Mouse (Mus musculus): ENCODE results near the gene Tkt. TPM values are rescaled to one million over a fixed set of nuclear protein-coding genes. Genes with fewer than 3 reads are reported as not detected.

The Tkt gene
- polyA plus RNA-seq, 1 experiment from 2014 or later, result 154 TPM

GRCm38 (mm10) chr14:30586780-30587461, 38.8 kb downstream of the Tkt start:
- 33% methylated on average over 7 of the region's 7 CpGs for WGBS
- DNase-seq (ENCODE audit: low spot score), result peak; percentile 86

GRCm38 (mm10) chr14:30590041-30590645, 42.0 kb downstream of the Tkt start:
- no peaks in the 10 kb centered on the region for H3K27me3 ChIP-seq (replicated peaks; ENCODE audit: control insufficient read depth, insufficient read depth, low read length)
- no peak overlapping the region for H3K9ac ChIP-seq (ENCODE audit: low read length)
- H3K9me3 ChIP-seq (replicated peaks; ENCODE audit: control insufficient read depth, low read length), result no peaks in the 10 kb centered on the region
- H3K4me1 ChIP-seq (ENCODE audit: control insufficient read depth, insufficient read depth, low read length), result peaks cover 20% of the 10 kb centered on the region
- DNase-seq (ENCODE audit: low spot score), result no peak
- ATAC-seq, result no peak
- H3K36me3 ChIP-seq (ENCODE audit: control insufficient read depth, insufficient read depth, low read length), result no peaks in the 10 kb centered on the region
- WGBS, result 74% methylated on average over 11 of the region's 11 CpGs
- H3K27ac ChIP-seq (ENCODE audit: low read depth, low read length), result no peak overlapping the region
- no peak overlapping the region for H3K4me2 ChIP-seq (ENCODE audit: low read length)
- H3K4me3 ChIP-seq (ENCODE audit: low read depth, low read length), result no peak overlapping the region

More at GRCm38 (mm10) chr14:30586780-30587461, 38.8 kb downstream of the Tkt start:
- peak overlapping the region; percentile 40; the same call in 1 of the 2 replicates for H3K27ac ChIP-seq (ENCODE audit: low read depth, low read length)
- H3K4me2 ChIP-seq (ENCODE audit: low read length), result no peak overlapping the region
- H3K36me3 ChIP-seq (ENCODE audit: control insufficient read depth, insufficient read depth, low read length), result no peaks in the 10 kb centered on the region
- peak; percentile 82 for ATAC-seq
- no peaks in the 10 kb centered on the region for H3K27me3 ChIP-seq (replicated peaks; ENCODE audit: control insufficient read depth, insufficient read depth, low read length)
- no peak overlapping the region for H3K4me3 ChIP-seq (ENCODE audit: low read depth, low read length)
- H3K9ac ChIP-seq (ENCODE audit: low read length), result no peak overlapping the region
- H3K4me1 ChIP-seq (ENCODE audit: control insufficient read depth, insufficient read depth, low read length), result peaks cover 5% of the 10 kb centered on the region; the same call in 1 of the 2 replicates
- H3K9me3 ChIP-seq (replicated peaks; ENCODE audit: control insufficient read depth, low read length), result no peaks in the 10 kb centered on the region

GRCm38 (mm10) chr14:30590918-30591317, 42.8 kb downstream of the Tkt start:
- H3K9me3 ChIP-seq (replicated peaks; ENCODE audit: control insufficient read depth, low read length), result no peaks in the 10 kb centered on the region
- H3K27me3 ChIP-seq (replicated peaks; ENCODE audit: control insufficient read depth, insufficient read depth, low read length), result no peaks in the 10 kb centered on the region
- H3K27ac ChIP-seq (ENCODE audit: low read depth, low read length), result no peak overlapping the region
- H3K36me3 ChIP-seq (ENCODE audit: control insufficient read depth, insufficient read depth, low read length), result no peaks in the 10 kb centered on the region
- peaks cover 20% of the 10 kb centered on the region for H3K4me1 ChIP-seq (ENCODE audit: control insufficient read depth, insufficient read depth, low read length)
- no peak for ATAC-seq
- H3K4me3 ChIP-seq (ENCODE audit: low read depth, low read length), result no peak overlapping the region
- DNase-seq (ENCODE audit: low spot score), result no peak
- no peak overlapping the region for H3K9ac ChIP-seq (ENCODE audit: low read length)
- WGBS, result 80% methylated on average over 7 of the region's 7 CpGs
- no peak overlapping the region for H3K4me2 ChIP-seq (ENCODE audit: low read length)

- Histone ChIP-seq H3K4me2 (ENCODE audit: low read length) (no peak overlapping the region), H3K27ac (ENCODE audit: low read depth, low read length) (no peak overlapping the region), H3K4me3 (ENCODE audit: low read depth, low read length) (no peak overlapping the region), H3K4me1 (ENCODE audit: control insufficient read depth, insufficient read depth, low read length) (peaks cover 20% of the 10 kb centered on the region), H3K36me3 (ENCODE audit: control insufficient read depth, insufficient read depth, low read length) (no peaks in the 10 kb centered on the region), H3K9ac (ENCODE audit: low read length) (no peak overlapping the region), H3K9me3 (replicated peaks; ENCODE audit: control insufficient read depth, low read length) (no peaks in the 10 kb centered on the region), H3K27me3 (replicated peaks; ENCODE audit: control insufficient read depth, insufficient read depth, low read length) (no peaks in the 10 kb centered on the region)
- DNase-seq (ENCODE audit: low spot score) (peak; percentile 75), ATAC-seq (0 out of 2 replicates have a peak, but pooled peaks have one; percentile 14)
- 5% methylated on average over 6 of the region's 6 CpGs for WGBS
These were observed 43.3 kb downstream of the Tkt start for GRCm38 (mm10) chr14:30591417-30591816.

GRCm38 (mm10) chr14:30593279-30594091, 45.3 kb downstream of the Tkt start:
- Histone ChIP-seq H3K4me2 (ENCODE audit: low read length) (peak overlapping the region; percentile 18; the same call in 1 of the 2 replicates), H3K9me3 (replicated peaks; ENCODE audit: control insufficient read depth, low read length) (no peaks in the 10 kb centered on the region), H3K36me3 (ENCODE audit: control insufficient read depth, insufficient read depth, low read length) (no peaks in the 10 kb centered on the region), H3K4me1 (ENCODE audit: control insufficient read depth, insufficient read depth, low read length) (peaks cover 15% of the 10 kb centered on the region), H3K27ac (ENCODE audit: low read depth, low read length) (peak overlapping the region; percentile 74), H3K4me3 (ENCODE audit: low read depth, low read length) (no peak overlapping the region), H3K9ac (ENCODE audit: low read length) (peak overlapping the region; percentile 46; the same call in 1 of the 2 replicates), H3K27me3 (replicated peaks; ENCODE audit: control insufficient read depth, insufficient read depth, low read length) (no peaks in the 10 kb centered on the region)
- WGBS, result 28% methylated on average over 11 of the region's 11 CpGs
- DNase-seq (ENCODE audit: low spot score), result peak; percentile 74
- peak; percentile 63 for ATAC-seq

GRCm38 (mm10) chr14:30594092-30594695, 46.0 kb downstream of the Tkt start:
- ATAC-seq, result peak; percentile 85
- peaks cover 15% of the 10 kb centered on the region for H3K4me1 ChIP-seq (ENCODE audit: control insufficient read depth, insufficient read depth, low read length)
- H3K27ac ChIP-seq (ENCODE audit: low read depth, low read length), result peak overlapping the region; percentile 74
- peak; percentile 81 for DNase-seq (ENCODE audit: low spot score)
- H3K4me3 ChIP-seq (ENCODE audit: low read depth, low read length), result no peak overlapping the region
- peak overlapping the region; percentile 18; the same call in 1 of the 2 replicates for H3K4me2 ChIP-seq (ENCODE audit: low read length)
- 7% methylated on average over 7 of the region's 7 CpGs for WGBS
- no peaks in the 10 kb centered on the region for H3K27me3 ChIP-seq (replicated peaks; ENCODE audit: control insufficient read depth, insufficient read depth, low read length)
- no peaks in the 10 kb centered on the region for H3K9me3 ChIP-seq (replicated peaks; ENCODE audit: control insufficient read depth, low read length)
- H3K36me3 ChIP-seq (ENCODE audit: control insufficient read depth, insufficient read depth, low read length), result 0 out of 2 replicates have a peak, but pooled peaks cover 2% of the 10 kb centered on the region
- H3K9ac ChIP-seq (ENCODE audit: low read length), result peak overlapping the region; percentile 46; the same call in 1 of the 2 replicates

GRCm38 (mm10) chr14:30595576-30596313, 47.6 kb downstream of the Tkt start:
- no peak overlapping the region for H3K9ac ChIP-seq (ENCODE audit: low read length)
- H3K4me3 ChIP-seq (ENCODE audit: low read depth, low read length), result no peak overlapping the region
- peaks cover 15% of the 10 kb centered on the region for H3K4me1 ChIP-seq (ENCODE audit: control insufficient read depth, insufficient read depth, low read length)
- H3K4me2 ChIP-seq (ENCODE audit: low read length), result no peak overlapping the region
- ATAC-seq (no peak), DNase-seq (ENCODE audit: low spot score) (no peak)
- H3K36me3 ChIP-seq (ENCODE audit: control insufficient read depth, insufficient read depth, low read length), result peaks cover 4% of the 10 kb centered on the region; the same call in 1 of the 2 replicates
- 83% methylated on average over 8 of the region's 8 CpGs for WGBS
- no peaks in the 10 kb centered on the region for H3K27me3 ChIP-seq (replicated peaks; ENCODE audit: control insufficient read depth, insufficient read depth, low read length)
- no peak overlapping the region for H3K27ac ChIP-seq (ENCODE audit: low read depth, low read length)
- H3K9me3 ChIP-seq (replicated peaks; ENCODE audit: control insufficient read depth, low read length), result no peaks in the 10 kb centered on the region

DNA sequence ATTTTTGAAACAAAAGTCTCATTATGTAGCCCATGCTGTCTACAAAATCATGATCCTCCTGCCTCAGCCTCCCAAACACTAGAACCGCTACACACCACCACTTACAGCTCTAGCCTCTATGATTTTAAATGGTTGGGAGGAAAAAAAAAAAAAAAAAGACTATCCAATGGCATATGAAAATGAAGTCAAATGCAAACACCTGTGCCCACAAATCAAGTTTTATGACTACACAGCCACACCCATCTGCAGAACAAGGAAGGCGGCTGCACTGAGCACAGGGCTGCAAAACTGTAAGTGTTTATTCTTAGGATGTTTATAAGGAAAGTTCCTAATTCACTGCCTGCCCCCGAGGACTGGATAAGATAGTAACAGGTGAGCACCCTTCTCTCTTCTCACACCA, 48.2 kb downstream of the Tkt start:
- DNase-seq (ENCODE audit: low spot score) (no peak), ATAC-seq (no peak)

More for the DNA sequence above, 48.2 kb downstream of the Tkt start:
- Histone ChIP-seq H3K27me3 (replicated peaks; ENCODE audit: control insufficient read depth, insufficient read depth, low read length) (no peaks in the 10 kb centered on the region), H3K4me3 (ENCODE audit: low read depth, low read length) (no peak overlapping the region), H3K9me3 (replicated peaks; ENCODE audit: control insufficient read depth, low read length) (no peaks in the 10 kb centered on the region), H3K9ac (ENCODE audit: low read length) (no peak overlapping the region), H3K27ac (ENCODE audit: low read depth, low read length) (no peak overlapping the region), H3K4me2 (ENCODE audit: low read length) (no peak overlapping the region), H3K36me3 (ENCODE audit: control insufficient read depth, insufficient read depth, low read length) (peaks cover 6% of the 10 kb centered on the region; the same call in 1 of the 2 replicates), H3K4me1 (ENCODE audit: control insufficient read depth, insufficient read depth, low read length) (peaks cover 15% of the 10 kb centered on the region)
- WGBS, result 94% methylated on average over 3 of the region's 3 CpGs

All from forebrain, embryonic 14.5 days (tissue).